Mouse (Mus musculus) heart, embryonic 10.5 days (tissue): Measurements from ENCODE around the gene Trpc2. TPM values are rescaled to one million over a fixed set of nuclear protein-coding genes. Genes with fewer than 3 reads are reported as not detected.

ENCODE experiments used
- DNase-seq: peaks from one replicate; pipeline ENCODE4 v3.0.0-alpha.2; 2017; ENCODE audit warnings: low spot score
- H3K27ac ChIP-seq: fragments of 300-500 bp; sonication (generic); 2 replicates; pipeline ENCODE4 v1.5.1; 2016; ENCODE audit warnings: mild to moderate bottlenecking
- H3K27me3 ChIP-seq: fragments of 300-500 bp; sonication (generic); 2 replicates; pipeline ENCODE4 v1.6.1; 2016; ENCODE audit warnings: mild to moderate bottlenecking; ENCODE audit not compliant: poor library complexity, insufficient read depth, severe bottlenecking
- H3K36me3 ChIP-seq: fragments of 300-500 bp; sonication (generic); 2 replicates; pipeline ENCODE4 v1.6.1; 2016; ENCODE audit warnings: mild to moderate bottlenecking, moderate library complexity
- H3K4me1 ChIP-seq: fragments of 300-500 bp; sonication (generic); 2 replicates; pipeline ENCODE4 v1.6.1; 2016; ENCODE audit warnings: mild to moderate bottlenecking
- H3K4me3 ChIP-seq: fragments of 300-500 bp; sonication (generic); 2 replicates; pipeline ENCODE4 v1.5.1; 2016; ENCODE audit warnings: mild to moderate bottlenecking, moderate library complexity
- H3K9me3 ChIP-seq: fragments of 300-500 bp; sonication (generic); 2 replicates; pipeline ENCODE4 v1.6.1; 2016; ENCODE audit warnings: mild to moderate bottlenecking, moderate library complexity
- WGBS: fragments of 180-500 bp; shearing (Covaris S2); methylation state at CpG from one replicate; pipeline ENCODE4 v1.1.7; 2016; 5-methylcytosine and 5-hydroxymethylcytosine counted together
- polyA plus RNA-seq: library from polyadenylated mRNA; unstranded; fragments of >200 nt; fragmentation: Nextera tagmentation; extraction: Ambion mirVana; gene quantifications from 2 replicates; pipeline ENCODE4 v1.2.1, GENCODE M21; 2016

Trpc2 gene
- polyA plus RNA-seq, 1 experiment from 2014 or later, result not detected

GRCm38 (mm10) chr7:102078517-102078916, 4.4 kb upstream of the Trpc2 start:
- 80% methylated on average over 7 of the region's 7 CpGs for WGBS
- Histone ChIP-seq H3K4me3 (no peak overlapping the region), H3K27ac (no peak overlapping the region), H3K4me1 (no peaks in the 10 kb centered on the region), H3K36me3 (peaks cover 94% of the 10 kb centered on the region), H3K9me3 (no peaks in the 10 kb centered on the region), H3K27me3 (no peaks in the 10 kb centered on the region)
- DNase-seq, result no peak

- 93% methylated on average over 8 of the region's 8 CpGs for WGBS
- H3K27ac ChIP-seq, result no peak overlapping the region
Measured at GRCm38 (mm10) chr7:102080311-102080710, 2.6 kb upstream of the Trpc2 start.

GRCm38 (mm10) chr7:102081784-102082183, 1.1 kb upstream of the Trpc2 start:
- WGBS, result 90% methylated on average over 5 of the region's 5 CpGs
- H3K27me3 ChIP-seq, result no peaks in the 10 kb centered on the region
- no peak overlapping the region for H3K27ac ChIP-seq
- peaks cover 89% of the 10 kb centered on the region for H3K36me3 ChIP-seq
- H3K4me1 ChIP-seq, result no peaks in the 10 kb centered on the region
- no peak overlapping the region for H3K4me3 ChIP-seq
- DNase-seq, result no peak
- H3K9me3 ChIP-seq, result no peaks in the 10 kb centered on the region

More at GRCm38 (mm10) chr7:102080311-102080710, 2.6 kb upstream of the Trpc2 start:
- no peak for DNase-seq
- Histone ChIP-seq H3K4me1 (no peaks in the 10 kb centered on the region), H3K4me3 (no peak overlapping the region), H3K9me3 (no peaks in the 10 kb centered on the region), H3K27me3 (no peaks in the 10 kb centered on the region), H3K36me3 (peaks cover 93% of the 10 kb centered on the region)

- Histone ChIP-seq H3K9me3 (no peaks in the 10 kb centered on the region), H3K36me3 (peaks cover 84% of the 10 kb centered on the region), H3K4me3 (no peak overlapping the region), H3K4me1 (no peaks in the 10 kb centered on the region), H3K27ac (no peak overlapping the region), H3K27me3 (no peaks in the 10 kb centered on the region)
- WGBS, result 84% methylated on average over 26 of the region's 26 CpGs
- no peak for DNase-seq
Measured at GRCm38 (mm10) chr7:102084041-102084696, 1.3 kb downstream of the Trpc2 start.

- peaks cover 65% of the 10 kb centered on the region for H3K36me3 ChIP-seq
- WGBS, result 83% methylated on average over 4 of the region's 4 CpGs
Measured at GRCm38 (mm10) chr7:102087336-102087735, 4.4 kb downstream of the Trpc2 start.

GRCm38 (mm10) chr7:102099760-102100661, 17.1 kb downstream of the Trpc2 start:
- 3% methylated on average over 30 of the region's 30 CpGs for WGBS
- H3K4me1 ChIP-seq, result peaks cover 43% of the 10 kb centered on the region
- H3K36me3 ChIP-seq, result 0 out of 2 replicates have a peak, but pooled peaks cover 3% of the 10 kb centered on the region
- peak overlapping the region; percentile 49 for H3K4me3 ChIP-seq
- peak; percentile 87 for DNase-seq
- no peaks in the 10 kb centered on the region for H3K27me3 ChIP-seq
- no peaks in the 10 kb centered on the region for H3K9me3 ChIP-seq
- H3K27ac ChIP-seq, result peak overlapping the region; percentile 80

More at GRCm38 (mm10) chr7:102087336-102087735, 4.4 kb downstream of the Trpc2 start:
- Histone ChIP-seq H3K9me3 (no peaks in the 10 kb centered on the region; the same call in 1 of the 2 replicates), H3K4me3 (no peak overlapping the region), H3K4me1 (no peaks in the 10 kb centered on the region), H3K27me3 (no peaks in the 10 kb centered on the region), H3K27ac (no peak overlapping the region)
- DNase-seq, result no peak

- 54% methylated on average over 5 of the region's 5 CpGs for WGBS
Measured at GRCm38 (mm10) chr7:102100868-102101267, 18.0 kb downstream of the Trpc2 start.

GRCm38 (mm10) chr7:102101487-102101886, 18.6 kb downstream of the Trpc2 start, which contains the start of gene Art1:
Gene Art1, plus strand, starts transcription at chr7:102101743.
- WGBS, result 34% methylated on average over 5 of the region's 5 CpGs
- H3K9me3 ChIP-seq, result no peaks in the 10 kb centered on the region
- no peaks in the 10 kb centered on the region for H3K36me3 ChIP-seq
- H3K4me1 ChIP-seq, result peaks cover 46% of the 10 kb centered on the region
- H3K4me3 ChIP-seq, result peak within 1 kb of the TSS; percentile 23; the same call in 1 of the 2 replicates
- DNase-seq, result no peak
- no peaks in the 10 kb centered on the region for H3K27me3 ChIP-seq
- peak within 1 kb of the TSS; percentile 80 for H3K27ac ChIP-seq

More at GRCm38 (mm10) chr7:102100868-102101267, 18.0 kb downstream of the Trpc2 start:
- H3K4me1 ChIP-seq, result peaks cover 43% of the 10 kb centered on the region
- DNase-seq, result no peak
- H3K27ac ChIP-seq, result peak overlapping the region; percentile 80
- no peaks in the 10 kb centered on the region for H3K27me3 ChIP-seq
- no peaks in the 10 kb centered on the region for H3K36me3 ChIP-seq
- no peak overlapping the region for H3K4me3 ChIP-seq
- H3K9me3 ChIP-seq, result no peaks in the 10 kb centered on the region

GRCm38 (mm10) chr7:102102241-102102640, 19.3 kb downstream of the Trpc2 start:
- Histone ChIP-seq H3K27me3 (no peaks in the 10 kb centered on the region), H3K4me1 (peaks cover 54% of the 10 kb centered on the region), H3K9me3 (no peaks in the 10 kb centered on the region), H3K36me3 (no peaks in the 10 kb centered on the region), H3K27ac (peak overlapping the region; percentile 80), H3K4me3 (no peak overlapping the region)
- 41% methylated on average over 8 of the region's 8 CpGs for WGBS
- no peak for DNase-seq

- Histone ChIP-seq H3K36me3 (no peaks in the 10 kb centered on the region), H3K4me3 (peak overlapping the region; percentile 12; the same call in 1 of the 2 replicates), H3K4me1 (peaks cover 54% of the 10 kb centered on the region), H3K9me3 (no peaks in the 10 kb centered on the region), H3K27me3 (no peaks in the 10 kb centered on the region), H3K27ac (peak overlapping the region; percentile 80)
- WGBS, result 51% methylated on average over 6 of the region's 6 CpGs
- DNase-seq, result no peak
Measured at GRCm38 (mm10) chr7:102102696-102103095, 19.8 kb downstream of the Trpc2 start.

GRCm38 (mm10) chr7:102103555-102103954, 20.6 kb downstream of the Trpc2 start:
- Histone ChIP-seq H3K36me3 (no peaks in the 10 kb centered on the region), H3K4me1 (peaks cover 54% of the 10 kb centered on the region), H3K27ac (no peak overlapping the region), H3K27me3 (no peaks in the 10 kb centered on the region), H3K9me3 (no peaks in the 10 kb centered on the region), H3K4me3 (no peak overlapping the region)
- WGBS, result 64% methylated on average over 2 of the region's 2 CpGs
- no peak for DNase-seq

GRCm38 (mm10) chr7:102104126-102104525, 21.2 kb downstream of the Trpc2 start:
- Histone ChIP-seq H3K36me3 (no peaks in the 10 kb centered on the region), H3K27me3 (no peaks in the 10 kb centered on the region), H3K4me3 (no peak overlapping the region), H3K4me1 (peaks cover 51% of the 10 kb centered on the region), H3K27ac (0 out of 2 replicates have a peak overlapping the region, but pooled peaks have one; percentile 3), H3K9me3 (no peaks in the 10 kb centered on the region)
- 62% methylated on average over 5 of the region's 5 CpGs for WGBS
- DNase-seq, result no peak

- DNase-seq, result peak; percentile 80
- H3K4me1 ChIP-seq, result peaks cover 27% of the 10 kb centered on the region
- peak overlapping the region; percentile 78 for H3K27ac ChIP-seq
- H3K4me3 ChIP-seq, result peak overlapping the region; percentile 61
- no peaks in the 10 kb centered on the region for H3K27me3 ChIP-seq
- no peaks in the 10 kb centered on the region for H3K9me3 ChIP-seq
- 8% methylated on average over 23 of the region's 23 CpGs for WGBS
- H3K36me3 ChIP-seq, result no peaks in the 10 kb centered on the region
Measured at GRCm38 (mm10) chr7:102106700-102107141, 23.8 kb downstream of the Trpc2 start.
